Comparison of ENCODE assay signal across 8 mouse cellular contexts in genomic region chr2:70443035-70443434, GRCm38 (mm10). TPM values are rescaled to one million over a fixed set of nuclear protein-coding genes. Genes with fewer than 3 reads are reported as not detected.
DNase-seq lines count a peak whose midpoint lies in the region; ATAC-seq lines count a peak whose summit lies in the region.

No protein-coding gene starts in this region.

- peaks cover 28% of the 10 kb centered on the region for H3K4me1 ChIP-seq in embryonic facial prominence, embryonic 10.5 days
- H3K4me1 ChIP-seq in hindbrain, embryonic 15.5 days (replicated peaks), result peaks cover 16% of the 10 kb centered on the region
- peaks cover 21% of the 10 kb centered on the region for H3K4me1 ChIP-seq in neural tube, embryonic 13.5 days (replicated peaks)

- H3K27me3 ChIP-seq in embryonic facial prominence, embryonic 10.5 days (replicated peaks; ENCODE audit: low read depth, poor library complexity, severe bottlenecking), result peaks cover 4% of the 10 kb centered on the region
- H3K27me3 ChIP-seq in hindbrain, embryonic 15.5 days, result no peaks in the 10 kb centered on the region
- peaks cover 8% of the 10 kb centered on the region for H3K27me3 ChIP-seq in neural tube, embryonic 13.5 days

- 11% methylated on average over 4 of the region's 4 CpGs for WGBS in embryonic facial prominence, embryonic 10.5 days
- WGBS in hindbrain, embryonic 15.5 days, result 9% methylated on average over 4 of the region's 4 CpGs
- WGBS in neural tube, embryonic 13.5 days, result 4% methylated on average over 4 of the region's 4 CpGs

- no peak for ATAC-seq in frontal cortex, adult (ENCODE audit: low TSS enrichment)
- no peak for ATAC-seq in hindbrain, embryonic 15.5 days (ENCODE audit: low FRiP score, low read depth)
- no peak for ATAC-seq in neural tube, embryonic 13.5 days (ENCODE audit: low read depth)

- DNase-seq in frontal cortex, postnatal 36 days (ENCODE audit: low spot score in 2 of 2), result peak; percentile 6 to 23
- peak; percentile 5 for DNase-seq in 3T3-L1 (ENCODE audit: low read depth, low spot score)
- DNase-seq in embryonic facial prominence, embryonic 10.5 days (ENCODE audit: low spot score), result peak; percentile 53
- DNase-seq in gastrocnemius, adult 8-10 months (ENCODE audit: low spot score in 2 of 2), result no peak
- no peak for DNase-seq in urinary bladder, postnatal 10 days (ENCODE audit: low spot score)

- H3K36me3 ChIP-seq in embryonic facial prominence, embryonic 10.5 days (replicated peaks), result no peaks in the 10 kb centered on the region
- no peaks in the 10 kb centered on the region for H3K36me3 ChIP-seq in hindbrain, embryonic 15.5 days
- no peaks in the 10 kb centered on the region for H3K36me3 ChIP-seq in neural tube, embryonic 13.5 days

- no peaks in the 10 kb centered on the region for H3K9me3 ChIP-seq in embryonic facial prominence, embryonic 10.5 days
- H3K9me3 ChIP-seq in hindbrain, embryonic 15.5 days, result no peaks in the 10 kb centered on the region
- H3K9me3 ChIP-seq in neural tube, embryonic 13.5 days, result no peaks in the 10 kb centered on the region

- H3K9ac ChIP-seq in hindbrain, embryonic 15.5 days, result no peak overlapping the region
- no peak overlapping the region for H3K9ac ChIP-seq in neural tube, embryonic 13.5 days

- peak overlapping the region; percentile 41 for H3K4me2 ChIP-seq in hindbrain, embryonic 15.5 days
- peak overlapping the region; percentile 36 for H3K4me2 ChIP-seq in neural tube, embryonic 13.5 days

- no peak overlapping the region for H3K4me3 ChIP-seq in embryonic facial prominence, embryonic 10.5 days
- no peak overlapping the region for H3K4me3 ChIP-seq in hindbrain, embryonic 15.5 days
- H3K4me3 ChIP-seq in neural tube, embryonic 13.5 days, result no peak overlapping the region

- H3K27ac ChIP-seq in embryonic facial prominence, embryonic 10.5 days (replicated peaks), result no peak overlapping the region
- no peak overlapping the region for H3K27ac ChIP-seq in hindbrain, embryonic 15.5 days (replicated peaks)
- H3K27ac ChIP-seq in neural tube, embryonic 13.5 days (replicated peaks), result no peak overlapping the region

RNA-seq across cellular contexts. Expression of gene Sp5, which starts 31.7 kb away (rescaled TPM):
- polyA plus RNA-seq in embryonic facial prominence, embryonic 10.5 days (2016; fragmentation: Nextera tagmentation; extraction: Ambion mirVana), result 1.4 and 2.1 TPM in 2 replicates
- polyA plus RNA-seq in hindbrain, embryonic 15.5 days (2015; fragmentation: Nextera tagmentation; extraction: Ambion mirVana), result 6.6 and 9.2 TPM in 2 replicates
- 3.5 TPM in 2 replicates for polyA plus RNA-seq in neural tube, embryonic 13.5 days (2015; fragmentation: Nextera tagmentation; extraction: Ambion mirVana)
- not detected for total RNA-seq in gastrocnemius, adult 8-10 months (2022)

Comparison
In these comparisons a context has a peak if more than half of its experiments do, and no peak if none do; other contexts are left out.
1. DNase-seq: peak in frontal cortex, postnatal 36 days (2 of 2), 3T3-L1 (single experiment) and embryonic facial prominence, embryonic 10.5 days (single experiment); none in gastrocnemius, adult 8-10 months (0 of 2) and urinary bladder, postnatal 10 days (single experiment).